Mouse (Mus musculus) naive thymus-derived CD4-positive, alpha-beta T cell, adult 2 months (primary cell): ENCODE measurements around the gene Iqck.
A peak's percentile ranks its signal among the peaks of the same experiment; 100 is the strongest.

Experiments used
- DNase-seq: peaks from one replicate; pipeline ENCODE4 v3.0.0-alpha.2; 2011; ENCODE audit warnings: low read depth

Iqck gene

DNA sequence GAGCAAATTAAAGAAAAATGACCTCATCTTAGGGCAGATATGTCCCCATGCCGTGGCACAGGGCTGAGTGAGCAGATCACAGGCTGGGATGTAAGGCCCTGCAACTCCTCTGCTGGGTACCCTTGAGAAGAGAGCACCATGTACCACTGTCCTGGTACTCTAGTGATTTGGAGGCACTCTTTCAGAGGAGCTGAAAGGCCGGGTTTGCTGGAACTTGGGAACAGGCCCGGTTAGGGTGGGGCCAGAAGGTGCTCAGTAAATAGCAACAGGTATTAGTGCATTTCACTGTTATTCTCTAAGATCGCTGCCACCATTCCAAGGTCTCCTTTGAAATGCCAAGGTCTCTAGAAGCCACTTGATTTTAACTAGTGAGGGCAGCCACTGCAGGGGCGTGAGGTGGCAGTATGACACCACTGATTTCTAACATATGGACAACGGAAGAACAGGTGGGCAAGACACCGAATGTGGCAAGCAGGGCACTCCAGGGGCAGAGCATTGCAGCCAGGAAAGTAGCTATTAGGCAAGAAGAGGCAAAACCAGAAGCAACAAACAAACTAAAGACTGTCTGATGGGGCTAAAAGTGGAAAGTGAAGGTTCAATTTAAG, 59.1 kb downstream of the Iqck start:
- DNase-seq: no peak

DNA sequence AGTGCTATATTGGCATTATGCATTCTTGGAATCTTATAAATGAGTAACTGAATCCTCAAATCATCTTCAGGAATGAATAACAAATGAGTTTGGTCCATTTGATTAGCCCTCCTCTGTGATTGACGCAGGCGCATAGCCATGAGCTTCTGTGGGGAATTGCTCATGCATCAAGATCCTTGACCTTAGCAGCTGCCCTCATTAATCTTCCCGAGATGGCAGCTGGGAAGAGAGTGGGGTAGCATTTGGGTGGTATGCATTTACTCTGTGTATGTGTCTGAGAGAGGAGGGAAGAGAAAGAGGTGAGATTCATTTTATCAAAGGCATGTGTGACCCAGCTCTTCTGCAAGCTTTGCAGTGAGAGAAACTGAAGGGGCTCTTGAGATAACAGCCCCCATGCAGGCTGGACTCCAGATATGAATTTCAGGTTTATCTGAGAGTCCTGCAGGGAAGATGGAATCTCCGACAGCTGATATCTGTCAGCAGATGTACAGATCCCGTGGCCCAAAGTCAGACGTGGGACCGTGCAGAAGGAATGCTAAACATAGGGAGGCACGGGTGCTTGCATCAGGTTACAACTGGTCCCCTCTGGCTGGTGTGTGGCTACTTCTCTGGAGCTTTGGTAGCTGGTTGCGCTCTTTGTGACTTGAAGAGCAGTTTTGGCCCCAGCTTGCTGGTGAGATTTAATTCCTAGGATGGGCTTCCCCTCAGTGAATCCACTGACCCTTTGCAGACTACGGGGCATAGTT, 63.9 kb downstream of the Iqck start:
- no peak for DNase-seq

DNA sequence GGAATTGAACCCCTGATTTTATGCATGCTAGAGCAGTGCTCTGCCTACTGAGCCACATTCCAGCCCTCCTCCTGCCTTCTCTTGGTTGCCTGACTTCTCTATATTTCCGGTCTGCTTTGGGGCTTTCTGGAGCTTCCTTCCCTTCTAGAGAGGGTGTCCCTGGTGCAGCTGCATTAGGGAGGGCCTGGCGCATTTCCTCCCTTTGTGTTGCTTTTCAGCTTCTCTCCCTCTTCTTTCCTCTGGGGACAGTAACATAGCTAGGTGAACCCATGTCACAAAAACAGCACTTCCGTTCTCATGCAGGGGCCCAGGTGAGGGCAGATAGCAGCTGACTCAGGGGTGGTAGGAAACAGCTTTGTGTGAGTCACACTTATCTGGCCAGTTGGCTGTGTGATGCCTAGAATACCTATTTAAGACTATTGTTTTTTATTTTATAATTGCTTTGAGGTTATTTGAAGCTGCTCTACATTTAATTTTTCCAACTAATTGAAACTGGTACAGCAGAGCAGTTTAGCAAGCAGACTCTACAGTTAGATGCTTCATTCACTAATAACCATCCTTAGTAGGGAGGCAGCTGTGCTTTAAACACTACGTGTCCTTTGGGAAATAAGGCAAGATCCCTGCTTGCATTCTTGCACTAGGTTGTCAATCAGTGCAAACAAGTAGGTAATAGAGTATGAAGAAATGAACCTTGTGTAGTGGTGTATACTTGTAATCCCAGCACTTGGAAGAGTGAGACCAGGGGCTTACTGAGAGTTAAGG, 67.1 kb downstream of the Iqck start:
- DNase-seq: peak; percentile 34

DNA sequence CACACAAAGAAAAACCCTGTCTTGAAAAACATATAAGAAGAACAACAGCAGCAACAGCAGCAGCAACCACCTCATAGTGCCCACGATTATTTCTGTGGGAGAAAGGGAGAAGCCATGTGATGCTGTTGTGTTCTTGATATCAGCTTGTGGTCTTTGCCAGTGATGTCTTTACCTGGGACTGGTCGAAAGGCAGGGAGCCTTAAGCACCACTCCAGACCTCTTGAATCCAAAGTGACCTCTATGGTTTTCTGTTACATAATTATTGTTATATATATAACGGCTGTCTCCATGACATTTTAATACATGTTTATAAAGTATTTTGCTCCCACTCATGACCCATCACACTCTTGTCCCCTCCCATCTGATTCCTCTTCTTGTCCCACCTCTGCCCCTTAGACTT, 70.0 kb downstream of the Iqck start:
- DNase-seq: no peak

DNA sequence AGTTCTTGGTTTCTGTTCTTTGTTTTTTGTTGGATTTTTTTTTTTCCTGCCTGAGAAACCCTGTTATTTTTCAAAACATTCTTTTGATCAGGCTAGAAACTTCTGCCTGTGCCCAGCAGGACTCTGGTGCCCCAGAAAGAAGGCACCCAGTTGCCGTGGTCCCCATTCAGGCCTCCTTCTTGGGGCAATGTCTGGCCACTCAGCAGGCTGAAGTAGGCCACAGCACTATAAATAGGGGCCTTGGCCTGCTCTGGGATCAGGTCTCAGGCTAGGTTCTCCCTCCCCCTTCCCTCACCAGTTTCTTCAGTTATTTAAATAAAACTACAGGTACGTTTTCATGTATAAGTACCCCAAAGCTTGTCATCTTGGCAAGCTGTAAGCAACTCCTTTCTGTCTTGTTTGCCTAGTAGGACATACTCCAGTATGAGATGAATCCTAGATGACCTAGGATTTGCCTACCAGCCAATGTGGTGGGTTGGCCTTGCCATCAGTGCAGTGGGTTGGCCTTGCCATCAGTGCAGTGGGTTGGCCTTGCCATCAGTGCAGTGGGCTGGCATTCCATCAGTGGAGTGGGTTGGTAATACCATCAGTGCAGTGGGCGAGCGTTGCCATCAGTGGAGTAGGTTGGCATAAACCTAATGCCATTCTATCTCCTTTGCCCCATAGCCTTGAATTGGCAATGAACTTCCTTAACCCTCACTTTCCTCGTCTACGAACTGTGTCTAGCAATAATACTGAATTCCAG, 71.1 kb downstream of the Iqck start:
- no peak for DNase-seq

DNA sequence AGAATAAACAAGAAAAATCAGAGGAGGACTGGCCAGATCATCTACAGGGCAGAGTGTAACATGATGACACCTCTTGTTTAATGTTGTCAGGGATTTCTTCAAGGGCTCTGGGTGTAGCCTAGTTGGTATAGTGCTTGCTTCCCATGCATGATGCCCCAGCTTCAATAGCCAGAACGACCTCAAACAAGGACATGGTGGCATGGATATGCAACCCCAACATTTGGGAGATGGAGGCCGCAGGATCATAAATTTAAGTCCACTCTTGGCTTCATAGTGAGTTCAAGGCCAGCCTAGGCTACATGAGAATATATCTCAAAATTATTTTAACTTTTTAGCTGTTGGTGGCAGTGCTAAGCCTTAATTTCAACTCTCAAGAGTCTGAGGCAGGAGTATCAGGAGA, 71.7 kb downstream of the Iqck start:
- DNase-seq: no peak

DNA sequence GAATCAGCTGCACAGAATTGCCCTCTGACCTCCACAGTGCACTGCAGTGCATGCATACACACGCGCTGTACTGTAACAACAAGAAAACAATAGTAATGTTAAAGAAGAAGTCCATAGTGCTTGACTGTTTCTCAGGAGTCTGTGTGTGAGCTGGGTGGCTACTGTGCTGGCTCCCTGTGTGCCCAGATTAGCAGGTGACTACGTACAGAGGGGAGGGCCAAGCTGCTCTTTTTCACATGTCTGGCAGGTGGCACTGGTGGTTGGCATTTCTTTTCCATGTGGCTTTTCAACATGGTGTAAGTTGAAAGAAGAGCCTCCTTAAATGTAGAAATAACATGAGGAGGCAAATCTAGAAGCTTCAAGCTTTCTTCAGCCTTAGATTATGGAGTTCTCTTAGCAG, 72.8 kb downstream of the Iqck start:
- no peak for DNase-seq

DNA sequence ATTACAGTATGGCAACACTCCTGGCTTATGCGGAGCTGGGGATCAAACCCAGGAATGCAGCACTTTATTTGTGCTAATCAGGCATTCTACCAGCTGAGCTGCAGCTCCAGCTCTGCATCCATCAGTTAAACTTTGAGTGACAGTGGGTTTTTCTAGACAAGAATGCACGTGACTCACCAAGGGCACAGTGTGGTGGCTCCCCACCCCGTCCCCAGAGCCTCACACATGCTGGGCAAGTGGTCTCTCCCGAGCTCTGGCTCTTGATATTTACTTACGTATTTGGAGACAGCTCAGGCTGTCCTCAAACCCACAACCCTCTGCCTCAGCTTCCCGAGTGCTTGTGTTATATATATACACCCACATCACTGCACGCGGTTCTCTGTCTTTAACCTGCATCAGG, 73.4 kb downstream of the Iqck start:
- DNase-seq: no peak

DNA sequence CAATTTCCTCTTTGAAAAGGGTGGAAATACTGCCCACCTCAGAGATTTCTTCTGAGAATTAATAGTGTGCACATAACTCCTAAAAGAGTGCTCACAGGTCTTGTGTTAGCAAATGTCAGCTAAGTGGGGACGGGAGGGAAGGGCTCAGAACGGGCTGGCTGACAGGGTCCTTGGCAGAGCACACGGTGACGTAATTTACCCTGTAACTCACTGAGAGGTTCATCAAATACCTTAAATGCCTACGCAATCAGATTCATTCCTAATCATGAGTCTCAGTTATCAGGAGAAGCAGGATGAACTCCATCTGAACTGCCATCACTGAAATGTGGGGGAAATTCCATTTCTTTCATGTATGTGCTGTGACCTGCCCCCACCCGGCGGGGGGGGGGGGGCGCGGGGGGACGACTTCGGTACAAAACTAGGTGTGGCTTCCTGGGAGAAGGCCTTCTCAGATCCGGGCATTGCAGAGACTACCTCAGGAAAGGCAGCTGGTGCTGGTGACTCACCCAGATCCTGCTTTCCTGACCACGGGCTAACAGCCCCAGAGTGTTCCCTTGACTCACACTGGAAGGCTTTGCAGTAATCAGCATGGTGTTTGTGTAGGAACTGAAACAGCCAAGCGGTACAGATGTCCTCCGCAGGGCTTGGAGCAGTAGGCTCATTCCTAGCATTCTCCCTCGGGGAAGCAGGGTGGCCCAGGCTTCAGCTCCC, 74.2 kb downstream of the Iqck start:
- no peak for DNase-seq

DNA sequence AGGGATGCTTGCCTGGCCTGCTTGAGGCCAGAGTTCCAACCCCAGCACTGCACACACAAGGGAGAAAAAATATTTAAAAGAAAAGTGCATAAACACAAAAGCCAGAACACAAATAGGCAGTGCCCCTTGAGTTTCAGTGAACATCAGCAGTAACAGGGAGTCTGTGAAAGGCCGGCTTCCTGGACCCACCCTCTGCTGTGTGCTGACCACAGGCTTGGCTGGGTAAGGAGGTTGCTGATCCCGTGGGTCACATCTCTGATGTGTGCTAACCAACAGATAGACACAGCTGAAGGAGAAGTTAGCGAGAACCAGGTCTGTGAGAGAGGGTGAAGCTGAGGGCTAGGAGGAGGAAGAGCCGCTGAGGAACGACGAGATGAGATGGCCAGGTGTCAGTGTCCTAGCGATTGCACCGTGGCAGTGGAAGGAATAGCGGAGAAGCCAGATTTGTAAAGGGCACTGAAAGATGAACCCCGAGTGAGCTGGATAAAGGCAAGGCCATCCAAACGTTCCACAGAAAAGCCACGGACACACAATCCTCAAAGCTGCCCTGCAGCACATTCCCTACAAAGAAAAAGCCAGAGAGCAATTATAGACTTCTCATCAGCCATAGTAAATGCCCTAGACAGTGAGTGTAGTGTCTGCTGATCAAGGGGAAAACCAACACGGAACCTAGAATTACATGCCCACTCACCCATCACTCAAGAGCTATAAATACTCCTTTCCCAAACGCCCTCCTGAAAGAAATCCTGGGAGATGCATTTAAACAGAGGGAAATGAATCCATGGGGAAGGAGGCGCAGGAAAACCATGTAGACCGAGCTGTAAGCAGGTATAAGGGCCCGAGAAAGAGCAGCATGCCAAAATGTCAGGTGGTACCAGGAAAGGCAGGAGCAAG, 76.2 kb downstream of the Iqck start:
- DNase-seq: no peak

DNA sequence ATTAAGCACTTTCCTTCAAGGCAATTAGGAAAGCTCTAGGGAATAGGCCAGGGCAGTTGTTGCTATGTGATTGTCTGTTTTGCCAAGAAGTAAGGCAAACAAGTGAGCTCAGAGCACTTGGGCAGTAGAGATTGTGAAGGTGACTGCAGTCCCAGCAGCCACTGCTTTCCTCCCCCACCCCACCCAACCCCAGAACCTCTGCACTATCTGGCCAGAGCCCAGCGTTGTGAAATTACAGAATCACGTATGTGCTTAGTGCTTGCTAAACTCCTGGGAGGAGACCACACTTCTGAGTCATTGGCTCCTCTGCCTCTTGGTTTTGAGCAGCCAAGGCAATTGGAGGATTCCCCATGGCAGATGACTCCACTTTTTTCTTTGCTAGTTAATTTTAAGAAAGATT, 79.8 kb downstream of the Iqck start:
- no peak for DNase-seq

DNA sequence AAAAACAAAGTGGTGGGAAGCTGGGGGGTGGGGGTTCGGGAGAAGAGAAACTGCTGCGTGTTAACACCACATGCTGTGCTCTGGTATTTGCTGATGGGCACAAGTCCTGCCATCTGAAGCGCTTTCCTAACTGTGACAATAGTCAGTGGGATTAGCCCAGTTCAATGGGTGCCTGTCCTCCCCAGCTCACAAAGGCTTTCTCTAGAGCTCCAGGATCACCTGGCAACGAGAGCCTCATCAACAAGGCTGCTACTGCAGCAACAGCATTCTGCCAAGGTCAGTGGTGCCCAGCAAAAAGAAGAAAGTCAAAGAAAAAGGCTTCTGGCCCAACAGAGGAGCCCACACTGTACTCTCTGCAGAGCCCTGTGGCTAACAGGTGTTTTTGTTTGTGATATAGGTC, 81.3 kb downstream of the Iqck start:
- DNase-seq: no peak

DNA sequence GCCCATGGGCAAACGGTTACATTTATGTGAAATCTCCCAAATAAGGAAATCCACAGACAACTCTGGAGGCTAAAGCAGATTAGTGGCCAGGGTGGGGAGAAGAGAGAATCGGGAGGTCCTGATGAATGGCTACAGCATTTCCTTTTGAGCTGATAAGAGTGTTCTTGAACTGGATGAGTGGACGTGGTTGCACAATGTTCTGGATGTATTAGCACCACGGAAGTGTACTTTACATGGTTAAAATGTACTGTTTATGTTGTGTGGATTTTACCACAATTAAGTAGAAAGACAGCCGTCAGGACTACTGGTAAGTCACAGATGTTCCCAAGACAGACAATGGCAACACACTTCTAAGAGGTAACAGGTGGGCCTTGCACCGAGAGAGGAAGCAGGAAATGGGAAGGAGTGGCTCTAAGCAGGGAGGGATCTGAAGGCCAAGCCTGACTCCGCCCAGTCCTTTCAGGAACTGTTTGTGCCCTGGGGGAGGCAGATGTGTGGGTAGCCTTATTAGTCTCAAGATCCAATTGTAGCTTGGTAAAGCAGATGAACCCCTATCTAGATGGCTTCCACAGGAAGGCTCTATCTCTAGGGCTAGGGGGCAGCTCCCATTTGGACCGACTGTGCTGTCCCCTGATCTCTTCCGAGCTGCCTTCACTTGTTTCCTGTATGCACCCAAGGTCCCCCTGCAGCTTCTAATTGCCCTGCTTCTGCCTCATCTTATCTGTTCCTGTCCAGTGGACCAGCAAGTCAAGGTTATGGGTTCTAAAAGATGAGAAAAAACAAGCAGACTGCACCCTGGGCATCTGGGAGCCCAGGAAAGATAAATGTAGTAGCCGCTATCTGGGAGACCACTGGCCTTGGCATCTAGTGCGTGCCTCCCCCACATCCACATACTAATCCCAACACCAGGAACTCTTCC, 82.2 kb downstream of the Iqck start:
- DNase-seq: no peak

DNA sequence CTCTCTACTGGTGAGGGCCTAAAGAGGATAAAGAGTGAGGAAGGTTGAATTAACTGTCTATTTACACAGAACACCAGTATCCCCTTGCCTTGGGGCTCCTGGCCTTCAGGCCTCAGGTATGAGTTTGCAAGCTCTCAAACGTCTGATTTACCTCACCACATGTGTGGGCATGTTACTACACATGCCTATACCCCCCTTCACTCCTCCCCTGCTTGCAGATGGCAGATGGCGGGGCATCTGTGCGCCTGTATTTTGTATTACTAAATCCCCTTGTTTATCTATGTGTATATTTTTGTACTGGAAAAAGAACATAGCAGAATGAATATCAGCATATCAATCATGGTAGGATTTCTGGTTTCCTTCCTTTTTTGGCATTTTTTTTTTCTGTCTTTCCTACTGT, 86.7 kb downstream of the Iqck start:
- no peak for DNase-seq

DNA sequence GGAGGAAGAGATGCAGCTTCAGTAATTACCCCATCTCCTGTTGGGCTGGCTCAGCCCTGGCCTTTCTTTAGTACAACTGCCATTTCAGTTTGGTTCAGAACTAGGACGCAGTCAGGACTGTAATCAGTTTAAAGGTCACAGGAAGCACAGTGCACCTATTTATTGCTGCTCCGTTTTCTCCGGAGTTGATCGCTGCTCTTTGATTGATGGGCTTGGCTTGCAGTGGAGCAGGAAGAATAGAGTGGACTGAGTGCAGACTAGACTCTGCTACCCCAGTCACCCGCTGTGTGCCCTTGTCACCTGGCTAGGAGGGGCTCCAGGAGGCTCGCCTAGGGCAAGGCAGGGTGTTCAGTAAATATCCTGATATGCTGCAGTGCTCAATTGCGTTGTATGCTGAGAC, 87.6 kb downstream of the Iqck start:
- DNase-seq: no peak

DNA sequence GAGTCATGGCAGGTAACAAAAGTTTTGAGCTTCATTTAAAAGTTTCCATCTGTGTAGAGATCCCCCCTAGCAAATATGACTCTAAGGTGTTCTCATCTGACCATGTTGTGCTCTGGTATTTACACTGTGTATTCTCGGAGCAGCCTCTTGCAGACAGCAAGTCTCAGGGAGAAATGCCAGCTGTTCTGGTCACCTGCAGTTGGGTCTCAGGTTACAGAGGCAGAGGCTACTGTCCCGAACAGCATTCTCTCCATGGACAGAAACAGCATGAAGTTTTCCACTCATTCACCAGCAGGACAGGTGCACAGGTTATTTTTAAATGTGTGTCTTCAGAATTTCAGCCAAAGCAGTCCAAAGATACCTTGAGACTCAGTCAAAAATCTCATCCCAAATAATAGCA, 89.3 kb downstream of the Iqck start:
- no peak for DNase-seq

DNA sequence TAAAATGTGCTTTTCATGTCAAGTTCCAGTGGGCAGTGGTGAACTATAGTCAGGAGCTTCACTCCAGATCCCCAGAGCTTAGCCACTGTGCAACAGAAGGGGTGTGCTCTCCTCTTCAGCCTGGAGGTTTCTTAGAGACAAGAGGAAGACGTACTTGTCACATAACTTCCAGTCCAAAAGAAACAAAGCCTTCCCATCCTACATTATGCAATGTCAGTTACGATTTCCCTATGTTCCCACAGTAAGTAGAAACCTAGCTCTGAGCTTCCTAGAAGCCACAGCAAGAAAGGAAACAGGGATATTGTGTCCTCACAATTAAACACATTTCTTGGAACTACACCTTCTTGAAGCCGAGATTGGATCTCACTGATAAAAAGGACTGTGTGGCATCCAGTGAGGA, 91.7 kb downstream of the Iqck start:
- DNase-seq: no peak

DNA sequence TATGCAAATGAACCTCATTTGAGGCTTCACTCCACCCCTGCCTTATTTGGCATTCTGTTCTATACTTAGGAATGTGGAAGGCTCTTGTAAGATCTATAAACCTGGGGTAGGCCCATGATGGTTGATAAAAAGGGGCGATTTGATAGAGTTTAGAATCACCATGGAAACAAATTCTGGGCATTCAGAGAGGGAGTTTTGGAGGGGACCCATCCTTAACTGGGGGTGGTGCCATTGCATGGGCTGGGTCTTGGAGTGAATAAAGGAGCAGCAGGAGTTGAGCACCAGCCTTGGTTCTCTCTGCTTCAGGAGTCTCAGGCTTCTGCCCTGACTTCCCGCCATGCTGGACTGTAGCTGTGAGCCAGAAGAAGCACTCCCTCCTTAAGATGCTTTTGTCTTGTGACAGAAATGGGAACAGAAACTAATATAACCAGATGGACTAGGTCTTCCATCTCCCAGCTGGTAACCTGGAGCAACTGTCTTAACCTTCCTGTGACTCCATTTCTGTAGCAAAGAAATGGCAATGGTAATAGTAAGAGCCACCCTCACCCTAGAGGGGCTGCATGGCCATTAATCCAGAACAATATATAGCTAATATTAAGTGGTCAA, 93.2 kb downstream of the Iqck start:
- no peak for DNase-seq

DNA sequence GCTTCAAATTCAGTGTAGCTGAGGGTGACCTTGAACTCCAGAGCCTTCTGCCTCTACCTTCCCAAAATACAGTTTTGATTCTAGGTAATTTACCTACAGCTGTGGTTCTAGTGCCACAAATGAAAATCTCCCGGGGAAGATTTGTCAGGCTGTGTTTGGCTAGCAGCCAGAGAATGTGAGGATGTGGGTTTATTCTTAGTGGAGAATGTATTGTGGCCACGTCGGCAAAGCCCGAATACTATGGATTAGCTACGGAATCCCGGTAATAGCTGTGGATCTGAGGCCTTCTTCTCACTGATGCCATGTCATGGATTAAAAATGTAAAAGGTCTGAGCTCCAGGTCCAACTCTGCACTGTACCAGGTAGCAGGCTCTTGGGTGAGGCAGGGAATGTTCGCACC, 94.2 kb downstream of the Iqck start:
- no peak for DNase-seq
